Mouse (Mus musculus) heart, embryonic 11.5 days (tissue): Measurements from ENCODE around the gene Numb. TPM values are rescaled to one million over a fixed set of nuclear protein-coding genes. Genes with fewer than 3 reads are reported as not detected.

Experiments used
- ATAC-seq: fragments of 200-750 bp; cut with Nextera tagmentation; replicated peaks from 2 replicates; pipeline ENCODE4 v1.8.0; 2017; ENCODE audit warnings: moderate library complexity; ENCODE audit not compliant: insufficient number of reproducible peaks, low FRiP score, low TSS enrichment
- H3K27ac ChIP-seq: fragments of 300-500 bp; sonication (generic); 2 replicates; pipeline ENCODE4 v1.5.1; 2014; ENCODE audit warnings: mild to moderate bottlenecking, low read depth, low read length
- H3K27me3 ChIP-seq: fragments of 300-500 bp; sonication (generic); 2 replicates; pipeline ENCODE4 v1.6.1; 2014; ENCODE audit warnings: mild to moderate bottlenecking, low read length, mixed read lengths; ENCODE audit not compliant: control insufficient read depth, insufficient read depth
- H3K36me3 ChIP-seq: fragments of 300-500 bp; sonication (generic); 2 replicates; pipeline ENCODE4 v1.6.1; 2014; ENCODE audit warnings: mild to moderate bottlenecking, low read length, moderate library complexity, mixed read lengths; ENCODE audit not compliant: control insufficient read depth, insufficient read depth
- H3K4me1 ChIP-seq: fragments of 300-500 bp; sonication (generic); 2 replicates; pipeline ENCODE4 v1.6.1; 2014; ENCODE audit warnings: low read length; ENCODE audit not compliant: control insufficient read depth, insufficient read depth
- H3K4me2 ChIP-seq: fragments of 300-500 bp; sonication (generic); 2 replicates; pipeline ENCODE4 v1.6.1; 2014; ENCODE audit warnings: mild to moderate bottlenecking, moderate library complexity
- H3K4me3 ChIP-seq: fragments of 300-500 bp; sonication (generic); 2 replicates; pipeline ENCODE4 v1.5.1; 2014; ENCODE audit warnings: low read depth, low read length
- H3K9ac ChIP-seq: fragments of 300-500 bp; sonication (generic); 2 replicates; pipeline ENCODE4 v1.6.1; 2014; ENCODE audit warnings: mild to moderate bottlenecking, low read depth, low read length, moderate library complexity
- H3K9me3 ChIP-seq: fragments of 300-500 bp; sonication (generic); replicated peaks from 2 replicates; pipeline ENCODE4 v1.6.1; 2016; ENCODE audit warnings: low read length; ENCODE audit not compliant: control insufficient read depth
- WGBS: fragments of 180-500 bp; shearing (Covaris S2); extraction: QIAGEN DNeasy Blood & Tissue Kit; methylation state at CpG from one replicate; pipeline ENCODE4 v1.1.7; 2014; ENCODE audit not compliant: insufficient replicate concordance; 5-methylcytosine and 5-hydroxymethylcytosine counted together
- polyA plus RNA-seq: library from polyadenylated mRNA; unstranded; fragments of >200 nt; fragmentation: Nextera tagmentation; extraction: Ambion mirVana; gene quantifications from 2 replicates; pipeline ENCODE4 v1.2.1, GENCODE M21; 2014

Numb gene
- polyA plus RNA-seq, 1 experiment from 2014 or later = 34.3 TPM

DNA sequence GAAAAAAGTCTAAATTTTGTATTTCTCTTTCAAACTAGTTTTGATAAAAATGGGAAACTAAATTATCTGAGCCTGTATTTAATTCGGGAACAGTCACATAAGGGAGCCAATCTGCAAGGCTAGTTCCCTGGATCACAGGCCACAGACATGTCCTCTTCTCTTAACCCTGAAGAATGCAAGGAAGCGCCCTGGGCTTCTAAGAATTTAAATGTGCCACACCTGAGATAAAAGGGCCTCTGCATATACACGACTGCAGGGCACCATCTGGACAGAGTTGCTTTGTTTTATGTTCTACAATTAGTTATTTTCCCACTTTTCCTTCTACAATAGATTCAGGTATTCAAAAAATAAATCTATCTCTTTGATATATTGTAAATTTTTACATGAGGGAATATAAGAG is 91.3 kb downstream of the Numb start:
- peaks cover 8% of the 10 kb centered on the region for H3K36me3 ChIP-seq
- H3K27me3 ChIP-seq = no peaks in the 10 kb centered on the region
- no peaks in the 10 kb centered on the region for H3K9me3 ChIP-seq
- no peak overlapping the region for H3K4me2 ChIP-seq
- no peak overlapping the region for H3K9ac ChIP-seq
- H3K4me3 ChIP-seq = no peak overlapping the region
- ATAC-seq = no peak
- 79% methylated on average over 3 of the region's 3 CpGs for WGBS
- H3K4me1 ChIP-seq = no peaks in the 10 kb centered on the region
- H3K27ac ChIP-seq = no peak overlapping the region

GRCm38 (mm10) chr12:83816616-83817015 is 105.1 kb downstream of the Numb start:
- H3K27me3 ChIP-seq = no peaks in the 10 kb centered on the region
- no peaks in the 10 kb centered on the region for H3K9me3 ChIP-seq
- no peak overlapping the region for H3K9ac ChIP-seq
- H3K4me1 ChIP-seq = 0 out of 2 replicates have a peak, but pooled peaks cover 3% of the 10 kb centered on the region
- ATAC-seq = no peak
- H3K4me2 ChIP-seq = no peak overlapping the region
- H3K27ac ChIP-seq = no peak overlapping the region
- no peaks in the 10 kb centered on the region for H3K36me3 ChIP-seq
- no peak overlapping the region for H3K4me3 ChIP-seq
- WGBS = 83% methylated on average over 1 of the region's 1 CpGs

GRCm38 (mm10) chr12:83811901-83812300 is 109.8 kb downstream of the Numb start:
- ATAC-seq = no peak
- WGBS = 88% methylated on average over 3 of the region's 3 CpGs

GRCm38 (mm10) chr12:83803641-83804040 is 118.1 kb downstream of the Numb start:
- no peaks in the 10 kb centered on the region for H3K27me3 ChIP-seq
- H3K4me3 ChIP-seq = no peak overlapping the region
- no peak overlapping the region for H3K9ac ChIP-seq
- H3K4me2 ChIP-seq = no peak overlapping the region
- H3K36me3 ChIP-seq = peaks cover 53% of the 10 kb centered on the region
- no peak overlapping the region for H3K27ac ChIP-seq
- H3K4me1 ChIP-seq = 0 out of 2 replicates have a peak, but pooled peaks cover 3% of the 10 kb centered on the region
- WGBS = 91% methylated on average over 7 of the region's 7 CpGs
- H3K9me3 ChIP-seq = peaks cover 6% of the 10 kb centered on the region; the same call in 1 of the 2 replicates
- no peak for ATAC-seq

More at GRCm38 (mm10) chr12:83811901-83812300, 109.8 kb downstream of the Numb start:
- 0 out of 2 replicates have a peak, but pooled peaks cover 3% of the 10 kb centered on the region for H3K4me1 ChIP-seq
- H3K27ac ChIP-seq = no peak overlapping the region
- H3K9me3 ChIP-seq = no peaks in the 10 kb centered on the region
- no peaks in the 10 kb centered on the region for H3K27me3 ChIP-seq
- no peak overlapping the region for H3K9ac ChIP-seq
- H3K4me3 ChIP-seq = no peak overlapping the region
- H3K4me2 ChIP-seq = no peak overlapping the region
- peaks cover 13% of the 10 kb centered on the region for H3K36me3 ChIP-seq

DNA sequence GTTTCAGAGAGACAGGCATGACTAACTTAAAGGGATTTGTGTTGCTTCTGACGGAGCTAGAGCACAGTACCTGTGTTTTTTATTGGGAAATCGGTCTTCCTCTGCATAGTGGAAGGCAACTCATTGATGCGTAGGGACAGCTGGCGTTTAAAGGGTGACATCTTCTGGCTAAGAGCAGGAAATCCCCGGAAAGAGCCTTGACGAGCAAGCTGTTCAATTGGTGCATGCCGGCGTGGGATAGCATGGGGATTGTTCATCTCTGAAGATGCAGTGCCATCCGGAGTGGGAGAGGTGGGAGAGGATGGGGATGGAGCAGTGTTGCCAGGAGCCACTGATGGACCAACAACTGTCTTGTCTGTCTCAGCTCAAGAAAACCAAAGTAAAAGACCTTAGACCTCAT is 120.8 kb downstream of the Numb start:
- 63% methylated on average over 9 of the region's 9 CpGs for WGBS
- no peak overlapping the region for H3K4me3 ChIP-seq
- peaks cover 5% of the 10 kb centered on the region; the same call in 1 of the 2 replicates for H3K9me3 ChIP-seq
- no peak for ATAC-seq
- no peaks in the 10 kb centered on the region for H3K27me3 ChIP-seq
- 0 out of 2 replicates have a peak, but pooled peaks cover 3% of the 10 kb centered on the region for H3K4me1 ChIP-seq
- no peak overlapping the region for H3K4me2 ChIP-seq
- no peak overlapping the region for H3K27ac ChIP-seq
- peaks cover 40% of the 10 kb centered on the region for H3K36me3 ChIP-seq
- no peak overlapping the region for H3K9ac ChIP-seq

- H3K27ac ChIP-seq = no peak overlapping the region
- no peaks in the 10 kb centered on the region for H3K9me3 ChIP-seq
- no peaks in the 10 kb centered on the region for H3K4me1 ChIP-seq
- peaks cover 31% of the 10 kb centered on the region for H3K36me3 ChIP-seq
- no peak overlapping the region for H3K4me2 ChIP-seq
- 92% methylated on average over 5 of the region's 5 CpGs for WGBS
- H3K9ac ChIP-seq = no peak overlapping the region
- no peaks in the 10 kb centered on the region for H3K27me3 ChIP-seq
- H3K4me3 ChIP-seq = no peak overlapping the region
- ATAC-seq = no peak
These were observed 123.4 kb downstream of the Numb start for GRCm38 (mm10) chr12:83798313-83798712.

DNA sequence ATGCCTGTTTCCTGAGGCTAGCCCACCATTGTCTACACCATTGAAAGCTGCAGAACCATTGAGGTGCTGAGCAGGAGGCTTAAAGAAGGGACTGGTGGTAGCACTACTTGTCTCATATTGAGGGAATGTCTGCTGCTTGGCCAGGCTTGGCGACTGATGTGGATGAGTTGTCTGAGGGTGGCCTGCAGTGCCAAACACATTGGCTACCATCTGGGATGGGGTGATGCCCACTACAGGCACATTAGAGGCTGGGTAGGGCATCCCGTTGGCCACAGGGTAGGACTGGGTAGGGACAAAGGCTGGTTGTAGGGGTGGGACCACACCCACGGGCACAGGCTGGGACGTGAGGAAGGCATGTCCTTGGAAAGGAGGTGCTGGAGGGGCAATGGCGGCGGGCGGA is 126.1 kb downstream of the Numb start:
- Histone ChIP-seq H3K4me3 (no peak overlapping the region), H3K36me3 (peaks cover 26% of the 10 kb centered on the region), H3K4me1 (peaks cover 9% of the 10 kb centered on the region; the same call in 1 of the 2 replicates), H3K4me2 (no peak overlapping the region), H3K9ac (no peak overlapping the region), H3K27ac (no peak overlapping the region), H3K9me3 (no peaks in the 10 kb centered on the region), H3K27me3 (no peaks in the 10 kb centered on the region)
- WGBS = 87% methylated on average over 7 of the region's 7 CpGs
- no peak for ATAC-seq

GRCm38 (mm10) chr12:83795051-83795450 is 126.7 kb downstream of the Numb start:
- Histone ChIP-seq H3K27me3 (no peaks in the 10 kb centered on the region), H3K9me3 (no peaks in the 10 kb centered on the region), H3K9ac (no peak overlapping the region), H3K4me3 (no peak overlapping the region), H3K27ac (no peak overlapping the region), H3K4me1 (peaks cover 9% of the 10 kb centered on the region; the same call in 1 of the 2 replicates), H3K4me2 (no peak overlapping the region), H3K36me3 (peaks cover 20% of the 10 kb centered on the region)
- WGBS = 61% methylated on average over 2 of the region's 2 CpGs
- ATAC-seq = no peak

DNA sequence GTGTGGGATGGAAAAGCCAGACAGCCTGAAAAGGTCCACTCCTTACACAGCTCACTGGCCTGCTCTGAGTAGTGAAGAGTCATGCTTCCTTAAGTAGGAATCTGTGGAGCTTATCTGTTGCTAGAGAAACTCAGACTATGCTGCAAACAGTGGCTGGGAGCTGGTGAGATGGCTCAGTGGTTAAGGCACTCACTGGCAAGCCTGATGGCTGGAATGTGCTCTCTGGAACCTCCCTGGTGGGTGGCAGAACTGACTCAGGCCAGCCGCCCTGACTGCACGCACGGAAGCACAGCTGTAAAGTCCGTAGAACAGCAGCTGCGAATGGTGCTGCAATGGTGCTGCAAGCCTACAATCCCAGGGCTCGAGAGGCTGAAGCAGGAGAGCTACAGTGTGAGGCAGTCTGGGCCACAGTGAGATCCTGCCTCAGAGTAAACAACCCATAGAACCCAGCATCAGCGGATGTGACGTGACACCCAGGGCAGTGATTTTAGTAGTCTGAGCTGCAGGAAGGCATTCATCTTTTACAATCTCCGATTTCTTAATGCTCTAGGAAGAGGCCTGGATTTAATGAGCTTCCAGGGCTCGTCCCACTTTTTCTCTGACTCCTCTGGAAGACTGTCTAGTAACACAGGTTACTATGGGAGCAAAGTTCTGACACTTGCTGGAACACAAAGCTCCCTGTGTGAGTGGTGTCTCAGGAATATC is 128.9 kb downstream of the Numb start:
- H3K27ac ChIP-seq = no peak overlapping the region
- no peak overlapping the region for H3K4me3 ChIP-seq
- H3K27me3 ChIP-seq = no peaks in the 10 kb centered on the region
- peaks cover 9% of the 10 kb centered on the region; the same call in 1 of the 2 replicates for H3K4me1 ChIP-seq
- no peak overlapping the region for H3K4me2 ChIP-seq
- H3K36me3 ChIP-seq = peaks cover 13% of the 10 kb centered on the region
- H3K9ac ChIP-seq = no peak overlapping the region
- no peaks in the 10 kb centered on the region for H3K9me3 ChIP-seq
- ATAC-seq = no peak
- WGBS = 80% methylated on average over 10 of the region's 10 CpGs
